Mouse (Mus musculus) heart, postnatal 0 days (tissue): ENCODE results near the gene Hist1h1e. TPM values are rescaled to one million over a fixed set of nuclear protein-coding genes. Genes with fewer than 3 reads are reported as not detected.
A peak's percentile ranks its signal among the peaks of the same experiment; 100 is the strongest.
"Not testable (repeated sequence)": the region's sequence is repeated elsewhere in the genome, so short reads cannot be mapped to it uniquely, and the experiment has no call there.

Experiments
- ATAC-seq: fragments of 200-750 bp; cut with Nextera tagmentation; 2 replicates; pipeline ENCODE4 v1.8.0; 2017; ENCODE audit warnings: low read depth, moderate number of reproducible peaks, moderate library complexity; ENCODE audit not compliant: insufficient read depth
- DNase-seq: peaks from one replicate; pipeline ENCODE4 v3.0.0-alpha.2; 2016; ENCODE audit warnings: low spot score
- H3K27ac ChIP-seq: fragments of 300-500 bp; sonication (generic); 2 replicates; pipeline ENCODE4 v1.5.1; 2014; ENCODE audit warnings: low read depth, mild to moderate bottlenecking
- H3K27me3 ChIP-seq: fragments of 300-500 bp; sonication (generic); 2 replicates; pipeline ENCODE4 v1.6.1; 2014; ENCODE audit warnings: low read length, mixed read lengths; ENCODE audit not compliant: control insufficient read depth, insufficient read depth
- H3K36me3 ChIP-seq: fragments of 300-500 bp; sonication (generic); replicated peaks from 2 replicates; pipeline ENCODE4 v1.6.1; 2014; ENCODE audit warnings: low read length, mixed read lengths; ENCODE audit not compliant: control insufficient read depth, insufficient read depth
- H3K4me1 ChIP-seq: fragments of 300-500 bp; sonication (generic); 2 replicates; pipeline ENCODE4 v1.6.1; 2014; ENCODE audit warnings: antibody characterized with exemption; ENCODE audit not compliant: control insufficient read depth, insufficient read depth
- H3K4me2 ChIP-seq: fragments of 300-500 bp; sonication (generic); 2 replicates; pipeline ENCODE4 v1.6.1; 2014; ENCODE audit warnings: low read depth, mild to moderate bottlenecking, low read length, moderate library complexity
- H3K4me3 ChIP-seq: fragments of 300-500 bp; sonication (generic); 2 replicates; pipeline ENCODE4 v1.5.1; 2014; ENCODE audit warnings: low read depth, low read length
- H3K9ac ChIP-seq: fragments of 300-500 bp; sonication (generic); replicated peaks from 2 replicates; pipeline ENCODE4 v1.6.1; 2014; ENCODE audit warnings: low read depth, low read length, mixed read lengths
- H3K9me3 ChIP-seq: fragments of 300-500 bp; sonication (generic); replicated peaks from 2 replicates; pipeline ENCODE4 v1.6.1; 2016; ENCODE audit warnings: low read length; ENCODE audit not compliant: control insufficient read depth
- CTCF ChIP-seq: IDR thresholded peaks from 2 replicates; pipeline ENCODE4 v1.5.1; 2016; ENCODE audit warnings: antibody characterized with exemption, control low read depth, low read depth
- EP300 ChIP-seq: IDR thresholded peaks from 2 replicates; pipeline ENCODE4 v1.6.1; 2016; ENCODE audit warnings: antibody characterized with exemption, low read depth
- WGBS: fragments of 180-500 bp; shearing (Covaris S2); extraction: QIAGEN DNeasy Blood & Tissue Kit; methylation state at CpG from one replicate; pipeline ENCODE4 v1.1.7; 2014; 5-methylcytosine and 5-hydroxymethylcytosine counted together
- polyA plus RNA-seq: library from polyadenylated mRNA; unstranded; fragments of >200 nt; fragmentation: Nextera tagmentation; extraction: Ambion mirVana; gene quantifications from 2 replicates; pipeline ENCODE4 v1.2.1, GENCODE M21; 2015
- total RNA-seq: library from RNA; depleted of rRNA; stranded (reverse); fragments of >200 nt; gene quantifications from 2 replicates; pipeline ENCODE4 v1.2.3, GENCODE M21; 2014; ENCODE audit warnings: low replicate concordance; rRNA removed

Gene Hist1h1e
- total RNA-seq (271 and 391 TPM in 2 replicates), polyA plus RNA-seq (5.6 and 6.7 TPM in 2 replicates)

DNA sequence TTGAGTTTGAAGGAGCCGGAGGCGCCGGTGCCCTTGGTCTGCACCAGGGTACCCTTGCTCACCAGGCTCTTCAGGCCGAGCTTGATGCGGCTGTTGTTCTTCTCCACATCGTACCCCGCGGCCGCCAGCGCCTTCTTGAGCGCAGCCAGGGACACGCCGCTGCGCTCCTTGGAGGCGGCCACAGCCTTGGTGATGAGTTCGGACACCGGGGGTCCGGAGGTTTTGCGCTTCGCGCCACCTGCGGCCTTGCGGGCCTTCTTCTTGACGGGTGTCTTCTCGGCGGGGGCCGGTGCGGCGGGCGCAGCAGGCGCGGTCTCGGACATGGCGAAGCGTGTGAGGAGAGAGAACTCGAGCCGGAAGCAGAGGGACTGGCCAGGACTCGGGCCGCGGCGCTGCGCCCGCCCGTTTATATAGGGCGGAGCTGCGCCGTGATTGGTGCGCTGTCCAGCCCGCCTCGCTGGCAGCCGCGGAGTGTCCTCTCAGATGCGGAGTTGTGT is at the start of gene Hist1h1e:
Gene Hist1h1e, minus strand, starts transcription at position 384 of the 497 bp plus-strand sequence.
- peak within 1 kb of the TSS; percentile 87 for H3K4me2 ChIP-seq
- not testable (repeated sequence) for H3K27me3 ChIP-seq, H3K9me3 ChIP-seq, H3K36me3 ChIP-seq, H3K4me1 ChIP-seq
- under 1% methylated on average over 52 of the region's 53 CpGs for WGBS
- peak within 1 kb of the TSS; percentile 93 for H3K27ac ChIP-seq
- H3K9ac ChIP-seq = peak within 1 kb of the TSS; percentile 86
- peak; percentile 90 for TF ChIP-seq EP300
- DNase-seq = peak; percentile 95
- ATAC-seq = peak; percentile 89
- peak within 1 kb of the TSS; percentile 59 for H3K4me3 ChIP-seq

GRCm38 (mm10) chr13:23662536-23662935 is 40.2 kb upstream of the Hist1h1e start:
- H3K4me3 ChIP-seq = no peak overlapping the region
- H3K4me2 ChIP-seq = no peak overlapping the region
- WGBS = 35% methylated on average over 3 of the region's 3 CpGs
- H3K4me1 ChIP-seq = no peaks in the 10 kb centered on the region
- H3K36me3 ChIP-seq = no peaks in the 10 kb centered on the region
- no peak overlapping the region for H3K27ac ChIP-seq
- H3K9me3 ChIP-seq = no peaks in the 10 kb centered on the region
- H3K27me3 ChIP-seq = no peaks in the 10 kb centered on the region
- no peak overlapping the region for H3K9ac ChIP-seq
- DNase-seq = no peak
- no peak for ATAC-seq
- no peak for TF ChIP-seq EP300
- no peak for TF ChIP-seq CTCF

- DNase-seq = peak; percentile 18
- Histone ChIP-seq H3K36me3 (no peaks in the 10 kb centered on the region), H3K9ac (no peak overlapping the region), H3K4me1 (no peaks in the 10 kb centered on the region), H3K4me3 (no peak overlapping the region), H3K4me2 (no peak overlapping the region), H3K9me3 (no peaks in the 10 kb centered on the region), H3K27me3 (no peaks in the 10 kb centered on the region), H3K27ac (no peak overlapping the region)
- no peak for ATAC-seq
- WGBS = 58% methylated on average over 6 of the region's 6 CpGs
- TF ChIP-seq CTCF (no peak), EP300 (no peak)
These were observed 37.4 kb upstream of the Hist1h1e start for GRCm38 (mm10) chr13:23659636-23660366.

- ATAC-seq = no peak
- H3K4me2 ChIP-seq = no peak overlapping the region
- WGBS = 25% methylated on average over 1 of the region's 1 CpGs
- no peaks in the 10 kb centered on the region for H3K4me1 ChIP-seq
- no peaks in the 10 kb centered on the region for H3K27me3 ChIP-seq
- no peak overlapping the region for H3K4me3 ChIP-seq
- DNase-seq = peak; percentile 23
- no peaks in the 10 kb centered on the region for H3K36me3 ChIP-seq
- no peaks in the 10 kb centered on the region for H3K9me3 ChIP-seq
- TF ChIP-seq CTCF (peak; percentile 49), EP300 (no peak)
- no peak overlapping the region for H3K27ac ChIP-seq
- H3K9ac ChIP-seq = no peak overlapping the region
These were observed 8.3 kb upstream of the Hist1h1e start for GRCm38 (mm10) chr13:23630653-23631052.

- no peak for ATAC-seq
- peak; percentile 27 for DNase-seq
- Histone ChIP-seq H3K4me2 (peak overlapping the region; percentile 87), H3K36me3 (no peaks in the 10 kb centered on the region), H3K9ac (peak overlapping the region; percentile 36; the same call in 1 of the 2 replicates), H3K4me1 (peaks cover 7% of the 10 kb centered on the region; the same call in 1 of the 2 replicates), H3K9me3 (no peaks in the 10 kb centered on the region), H3K27ac (peak overlapping the region; percentile 93), H3K27me3 (no peaks in the 10 kb centered on the region), H3K4me3 (peak overlapping the region; percentile 59)
- TF ChIP-seq EP300 (no peak), CTCF (no peak)
- 23% methylated on average over 7 of the region's 7 CpGs for WGBS
These were observed 598 bp upstream of the Hist1h1e start for GRCm38 (mm10) chr13:23622861-23623450.
